Mouse (Mus musculus): ENCODE results near the gene Gm7271. TPM values are rescaled to one million over a fixed set of nuclear protein-coding genes. Genes with fewer than 3 reads are reported as not detected.
A peak's percentile ranks its signal among the peaks of the same experiment; 100 is the strongest.

Gm7271 gene
- total RNA-seq (2017) = not detected in 2 replicates

DNA sequence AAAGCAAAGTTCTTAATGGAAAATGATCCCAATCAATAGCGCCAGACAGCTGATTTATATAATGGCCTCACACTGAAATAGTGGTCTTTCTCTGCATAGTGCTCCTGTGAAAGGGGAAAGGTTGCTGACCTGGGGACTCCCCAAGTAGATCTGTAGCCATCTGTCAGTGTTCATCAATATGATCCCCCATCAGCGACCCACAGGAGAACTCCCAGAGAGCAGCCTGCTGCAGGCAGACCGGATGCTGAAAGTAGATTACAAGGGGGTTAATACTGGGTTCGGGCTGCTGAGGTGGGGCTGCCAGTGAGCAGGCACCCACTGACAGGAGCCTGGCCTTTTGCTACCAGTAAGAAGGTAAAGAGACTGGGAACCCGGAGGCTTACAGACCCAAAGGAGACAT lies at the start of gene Gm7271:
Gene Gm7271, plus strand, starts transcription at position 230 of the 400 bp plus-strand sequence.
- ATAC-seq (replicated peaks in 1 of 2; ENCODE audit: insufficient read depth in 1 of 2, low FRiP score in 2 of 2, low TSS enrichment in 1 of 2, low read depth in 1 of 2, poor library complexity in 2 of 2, severe bottlenecking in 2 of 2) = no peak

DNA sequence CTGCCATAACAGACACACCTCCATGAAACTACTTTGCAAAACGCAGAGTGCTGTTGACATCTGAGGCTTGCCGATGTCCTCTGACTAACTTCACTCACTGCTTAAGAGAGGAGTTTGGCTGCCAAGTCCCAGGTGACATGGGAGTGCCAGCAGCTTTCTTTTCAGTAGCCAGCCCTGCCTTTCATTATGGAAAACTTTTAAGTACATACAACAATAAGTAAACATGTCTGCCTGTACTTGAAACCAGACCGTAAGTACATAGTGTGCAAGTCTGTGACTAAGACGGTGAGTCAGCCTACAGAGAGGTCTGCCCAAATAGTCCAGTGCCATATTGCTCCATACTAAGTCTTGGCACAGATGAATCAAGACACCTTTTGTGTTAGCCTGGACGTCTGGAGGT lies 46.7 kb upstream of the Gm7271 start:
- no peak for ATAC-seq (replicated peaks in 1 of 2; ENCODE audit: insufficient read depth in 1 of 2, low FRiP score in 2 of 2, low TSS enrichment in 1 of 2, low read depth in 1 of 2, poor library complexity in 2 of 2, severe bottlenecking in 2 of 2)

DNA sequence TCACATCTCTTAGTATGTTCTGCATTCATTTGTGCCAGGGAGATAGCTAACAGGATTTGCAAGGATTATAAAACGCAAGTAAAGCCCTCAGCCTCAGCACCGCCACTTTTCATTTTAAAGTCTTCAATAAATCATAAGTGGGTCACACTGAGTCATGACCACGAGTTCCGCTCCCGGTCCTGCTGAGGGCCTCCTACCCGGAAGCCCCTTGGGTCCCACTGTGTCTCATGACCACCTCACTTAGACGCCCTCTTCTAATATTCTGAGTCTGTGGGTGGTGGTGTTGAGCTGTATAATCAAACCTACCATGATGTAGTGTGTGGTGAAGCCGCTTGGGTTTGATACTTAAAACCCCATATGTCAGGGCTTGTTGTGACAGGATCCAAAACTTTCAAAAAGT lies 46.1 kb upstream of the Gm7271 start:
- peak; percentile 42 to 65; a peak in 2 of 4 replicates for ATAC-seq (replicated peaks in 1 of 2; ENCODE audit: insufficient read depth in 1 of 2, low FRiP score in 2 of 2, low TSS enrichment in 1 of 2, low read depth in 1 of 2, poor library complexity in 2 of 2, severe bottlenecking in 2 of 2)

DNA sequence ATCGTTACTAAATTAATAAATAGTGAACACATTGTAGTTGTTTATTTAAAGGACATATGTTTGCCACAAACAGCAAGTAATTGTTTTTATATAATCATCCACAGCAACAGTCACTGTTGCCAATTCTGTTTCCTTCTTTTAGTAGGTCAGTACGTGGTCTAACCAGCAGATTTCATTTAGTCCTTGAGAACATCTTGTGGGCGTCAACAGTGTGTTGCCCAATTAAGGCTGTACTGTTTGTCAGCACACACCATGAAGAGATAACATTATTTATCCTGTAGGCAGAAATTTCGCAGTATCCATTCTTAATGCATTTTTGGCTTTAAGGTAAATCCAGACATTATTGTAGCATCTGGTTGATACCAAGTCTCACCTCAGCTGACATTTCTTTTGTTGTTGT lies 42.4 kb upstream of the Gm7271 start:
- ATAC-seq (replicated peaks in 1 of 2; ENCODE audit: insufficient read depth in 1 of 2, low FRiP score in 2 of 2, low TSS enrichment in 1 of 2, low read depth in 1 of 2, poor library complexity in 2 of 2, severe bottlenecking in 2 of 2) = no peak

DNA sequence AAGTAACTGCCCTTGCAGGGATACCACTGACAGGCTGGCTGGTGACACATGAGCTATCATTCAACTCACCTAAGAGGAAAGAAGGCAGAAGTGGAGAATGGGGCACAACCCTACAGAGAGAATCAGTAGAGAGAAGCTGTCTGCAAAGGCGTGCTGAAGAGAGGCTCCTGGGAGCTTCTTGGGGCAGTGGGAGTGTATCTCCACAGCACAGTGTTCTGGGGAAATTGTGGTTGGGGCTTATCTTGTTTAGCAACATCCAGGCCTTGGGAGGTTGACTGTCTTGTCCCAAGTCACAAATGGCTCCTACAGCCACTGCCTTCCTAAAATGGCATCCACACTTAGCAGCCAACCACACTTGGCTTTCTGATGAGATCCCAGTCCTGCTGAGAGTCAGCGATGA lies 8.9 kb upstream of the Gm7271 start:
- ATAC-seq (replicated peaks in 1 of 2; ENCODE audit: insufficient read depth in 1 of 2, low FRiP score in 2 of 2, low TSS enrichment in 1 of 2, low read depth in 1 of 2, poor library complexity in 2 of 2, severe bottlenecking in 2 of 2) = no peak

DNA sequence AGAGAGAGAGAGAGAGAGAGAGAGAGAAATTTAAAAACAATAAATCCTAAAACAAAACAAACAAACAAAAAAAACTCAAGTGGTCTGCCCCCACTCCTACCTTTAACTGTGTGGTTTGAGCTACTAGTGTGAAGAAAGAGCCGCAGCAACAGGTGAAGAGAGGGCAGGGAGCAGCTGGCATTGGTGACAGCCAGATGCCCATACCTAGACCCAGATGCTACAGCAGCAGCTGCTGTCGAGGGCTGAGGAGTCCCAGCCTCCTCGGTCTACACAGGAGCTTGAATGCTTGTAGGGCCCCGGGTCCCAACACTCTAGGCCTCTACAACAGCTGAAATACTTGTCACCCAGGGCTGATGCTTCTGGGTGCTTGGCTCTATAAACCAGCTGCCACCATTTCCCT lies 7.0 kb upstream of the Gm7271 start:
- ATAC-seq (replicated peaks in 1 of 2; ENCODE audit: insufficient read depth in 1 of 2, low FRiP score in 2 of 2, low TSS enrichment in 1 of 2, low read depth in 1 of 2, poor library complexity in 2 of 2, severe bottlenecking in 2 of 2) = no peak

DNA sequence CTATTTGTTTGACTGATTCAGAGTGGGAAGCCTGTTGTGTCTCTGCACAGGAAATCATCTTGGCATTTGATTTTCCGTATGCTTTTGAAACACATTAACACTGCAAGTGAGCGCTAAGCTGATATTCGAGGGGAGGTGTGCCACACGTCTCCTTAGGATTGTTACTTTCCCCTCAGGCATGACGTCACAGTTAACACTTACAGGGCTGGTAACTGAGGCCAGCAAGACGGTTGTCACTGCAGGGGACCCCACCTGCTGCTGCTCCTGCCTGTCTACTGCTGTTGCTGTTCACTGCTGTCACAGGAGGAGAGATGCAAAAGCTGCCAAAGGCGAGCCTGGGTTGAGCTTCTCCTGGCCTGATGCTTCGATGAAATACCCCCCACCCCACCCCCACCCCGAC lies 6.1 kb upstream of the Gm7271 start:
- ATAC-seq (replicated peaks in 1 of 2; ENCODE audit: insufficient read depth in 1 of 2, low FRiP score in 2 of 2, low TSS enrichment in 1 of 2, low read depth in 1 of 2, poor library complexity in 2 of 2, severe bottlenecking in 2 of 2) = no peak

DNA sequence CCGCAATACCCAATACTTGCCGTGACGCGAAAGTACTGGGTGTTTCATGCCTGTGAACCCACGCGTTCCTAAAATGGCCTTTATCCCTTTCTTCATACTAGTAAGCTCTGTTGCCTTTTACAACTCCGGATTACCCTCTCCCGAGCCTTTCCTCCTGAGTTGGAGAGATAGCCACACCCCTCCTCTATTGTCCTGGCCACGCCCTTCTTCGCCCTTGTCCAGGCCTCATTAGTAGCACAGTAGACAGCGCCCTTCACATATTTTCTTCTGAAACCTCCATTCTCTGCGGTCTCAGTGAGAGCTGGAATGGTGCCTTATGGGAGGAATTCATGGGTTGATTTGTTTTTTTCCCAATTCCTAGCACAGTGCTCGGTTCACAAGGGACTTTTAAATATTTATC lies 11.3 kb downstream of the Gm7271 start:
- no peak for ATAC-seq (replicated peaks in 1 of 2; ENCODE audit: insufficient read depth in 1 of 2, low FRiP score in 2 of 2, low TSS enrichment in 1 of 2, low read depth in 1 of 2, poor library complexity in 2 of 2, severe bottlenecking in 2 of 2)

DNA sequence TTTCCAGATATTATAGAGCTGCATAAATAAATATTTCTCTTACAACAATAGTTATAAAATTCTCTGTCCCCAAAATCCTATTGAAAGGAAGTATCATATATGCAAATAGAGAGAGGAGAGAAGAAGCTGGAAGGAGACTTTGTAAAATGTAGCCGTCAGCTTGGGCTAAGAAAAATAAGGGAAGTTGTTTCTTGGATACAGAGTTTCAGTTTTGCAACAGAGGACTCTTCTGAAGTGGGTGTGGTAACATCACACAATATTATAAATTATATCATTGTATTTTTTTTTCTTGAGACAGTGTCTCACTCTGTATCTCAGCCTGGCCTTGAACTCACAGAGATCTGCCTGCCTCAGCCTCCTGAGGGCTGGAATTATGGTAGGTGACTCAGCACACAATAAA lies 38.6 kb downstream of the Gm7271 start:
- ATAC-seq (replicated peaks in 1 of 2; ENCODE audit: insufficient read depth in 1 of 2, low FRiP score in 2 of 2, low TSS enrichment in 1 of 2, low read depth in 1 of 2, poor library complexity in 2 of 2, severe bottlenecking in 2 of 2) = 0 out of 4 replicates have a peak, but pooled peaks of 1 of the 2 experiments have one; percentile 46

DNA sequence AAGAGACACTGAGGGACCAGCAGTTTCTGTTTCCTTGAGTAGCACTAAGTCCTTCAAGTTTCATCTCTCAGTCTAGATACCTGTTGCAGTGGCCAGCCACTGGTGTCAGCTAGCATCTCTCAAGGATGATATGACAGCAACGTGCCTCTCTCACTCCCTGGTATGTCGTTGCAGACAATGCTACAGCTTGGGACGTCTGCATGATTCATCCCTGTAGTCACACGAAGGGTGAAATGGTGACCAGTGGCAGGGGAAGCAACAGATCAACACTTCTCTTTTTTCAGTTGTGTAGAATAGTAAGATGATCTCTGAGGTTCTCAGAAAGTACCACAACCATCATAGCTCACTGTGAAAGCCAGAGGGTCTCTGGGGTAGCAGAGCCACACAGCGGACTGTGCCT lies 40.8 kb downstream of the Gm7271 start:
- no peak for ATAC-seq (replicated peaks in 1 of 2; ENCODE audit: insufficient read depth in 1 of 2, low FRiP score in 2 of 2, low TSS enrichment in 1 of 2, low read depth in 1 of 2, poor library complexity in 2 of 2, severe bottlenecking in 2 of 2)

DNA sequence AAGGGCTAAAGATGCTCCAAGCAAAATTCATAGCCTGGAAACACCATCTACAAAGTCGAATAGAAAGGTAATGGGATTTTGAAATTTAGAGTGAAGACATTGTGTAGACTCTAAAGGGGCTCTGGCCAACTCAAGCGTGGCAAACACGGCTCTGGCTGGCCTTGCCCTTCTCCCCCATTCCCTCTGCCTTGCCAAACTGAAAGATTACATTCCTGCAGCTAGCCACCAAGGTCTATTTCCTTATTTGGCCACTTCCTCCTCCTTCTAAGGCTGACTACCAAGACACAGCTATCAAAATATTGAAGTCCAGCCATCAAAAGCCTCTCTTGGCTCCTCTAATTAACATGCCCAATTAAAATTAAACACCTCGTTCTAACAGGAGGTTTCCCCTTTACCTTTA lies 41.2 kb downstream of the Gm7271 start:
- no peak for ATAC-seq (replicated peaks in 1 of 2; ENCODE audit: insufficient read depth in 1 of 2, low FRiP score in 2 of 2, low TSS enrichment in 1 of 2, low read depth in 1 of 2, poor library complexity in 2 of 2, severe bottlenecking in 2 of 2)

DNA sequence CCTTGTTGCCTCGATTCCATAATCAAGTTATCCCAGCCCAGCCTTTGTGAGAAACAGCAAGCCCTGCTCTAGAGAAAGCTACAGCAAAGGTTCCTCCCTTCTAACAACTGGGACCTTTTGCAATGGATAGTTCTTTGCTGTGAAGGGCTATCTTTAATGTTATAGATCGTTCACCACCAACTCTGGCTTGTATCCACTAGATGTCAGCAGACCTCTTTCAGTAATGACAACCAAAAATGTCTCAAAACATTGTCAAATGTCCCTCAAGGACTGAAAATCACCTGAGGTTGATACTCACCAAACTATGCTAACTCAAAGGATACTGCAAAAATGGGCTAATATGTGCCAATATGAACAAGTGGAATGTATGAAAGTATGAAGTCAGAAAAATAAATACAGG lies 42.0 kb downstream of the Gm7271 start:
- ATAC-seq (replicated peaks in 1 of 2; ENCODE audit: insufficient read depth in 1 of 2, low FRiP score in 2 of 2, low TSS enrichment in 1 of 2, low read depth in 1 of 2, poor library complexity in 2 of 2, severe bottlenecking in 2 of 2) = no peak

DNA sequence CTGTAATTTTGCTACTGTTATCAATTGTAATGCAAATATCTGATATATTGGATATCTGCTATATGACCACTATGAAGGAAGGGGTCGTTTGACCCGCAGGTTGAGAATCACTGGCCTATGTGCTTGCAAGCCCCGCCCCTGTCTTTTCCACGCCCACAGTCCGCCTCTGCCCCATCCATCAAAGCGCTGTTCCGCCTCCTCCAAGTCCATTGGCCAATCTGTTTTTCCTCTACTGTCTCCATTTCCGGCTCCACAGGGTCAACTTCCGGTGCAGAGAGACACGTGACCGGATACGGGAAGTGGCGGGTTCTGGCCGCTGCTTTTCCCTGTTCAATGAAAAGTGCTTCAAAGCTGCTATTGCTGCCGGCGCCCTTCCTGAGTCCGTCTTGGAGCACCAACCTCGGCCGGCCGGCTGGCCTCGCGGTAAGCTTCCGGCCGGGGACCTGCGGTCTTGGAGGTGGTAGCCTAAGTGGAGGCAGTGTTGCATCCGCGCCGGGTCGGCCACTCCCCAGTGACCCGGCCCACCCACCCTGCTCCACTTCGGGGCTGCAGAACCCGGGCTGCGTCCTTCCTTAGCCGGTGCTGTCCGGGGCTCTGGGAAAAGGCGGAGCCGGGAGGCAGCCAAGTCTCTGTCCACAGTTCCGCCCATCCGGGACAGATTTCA lies 45.3 kb downstream of the Gm7271 start, which contains the start of gene Exoc1:
Gene Exoc1, plus strand, starts transcription at position 272 of the 664 bp plus-strand sequence.
- ATAC-seq (replicated peaks in 1 of 2; ENCODE audit: insufficient read depth in 1 of 2, low FRiP score in 2 of 2, low TSS enrichment in 1 of 2, low read depth in 1 of 2, poor library complexity in 2 of 2, severe bottlenecking in 2 of 2) = peak; percentile 93 to 99

DNA sequence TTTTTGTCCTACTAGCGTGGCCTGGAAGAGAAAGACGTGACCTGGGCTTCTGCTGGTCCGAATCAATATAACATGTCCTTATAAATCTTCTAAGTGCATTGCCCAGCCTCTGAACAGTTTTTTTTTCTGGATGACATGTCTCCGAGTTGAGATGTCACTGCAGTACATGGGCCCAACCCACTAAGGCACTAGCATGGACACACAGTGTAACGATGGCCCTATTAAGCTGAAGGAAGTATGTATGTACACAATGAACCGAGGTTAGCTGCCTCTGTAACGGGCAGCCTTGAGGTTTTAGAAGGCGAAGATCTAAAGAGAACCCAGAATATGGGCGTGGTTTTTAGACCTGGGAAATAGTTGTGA lies 45.8 kb downstream of the Gm7271 start:
- no peak for ATAC-seq (replicated peaks in 1 of 2; ENCODE audit: insufficient read depth in 1 of 2, low FRiP score in 2 of 2, low TSS enrichment in 1 of 2, low read depth in 1 of 2, poor library complexity in 2 of 2, severe bottlenecking in 2 of 2)

DNA sequence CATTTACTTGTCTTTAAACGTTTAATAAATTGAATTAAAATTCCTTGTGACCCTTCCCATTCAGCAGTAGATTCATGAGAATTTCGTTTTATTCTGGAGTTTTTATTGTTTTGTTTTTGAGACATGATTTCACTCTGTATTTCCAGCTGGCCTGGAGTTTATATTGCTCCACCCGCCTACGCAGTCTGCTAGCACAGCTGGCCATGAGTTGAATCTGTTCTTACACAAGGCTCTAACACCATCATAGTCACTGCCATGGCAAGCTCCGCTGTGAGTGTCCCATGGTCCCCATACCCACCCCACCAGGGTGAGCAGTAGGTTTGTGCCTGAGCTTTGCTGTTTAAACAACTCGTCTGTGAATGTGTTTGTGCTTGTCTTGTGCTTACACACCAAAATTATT lies 49.3 kb downstream of the Gm7271 start:
- ATAC-seq (replicated peaks in 1 of 2; ENCODE audit: insufficient read depth in 1 of 2, low FRiP score in 2 of 2, low TSS enrichment in 1 of 2, low read depth in 1 of 2, poor library complexity in 2 of 2, severe bottlenecking in 2 of 2) = no peak

DNA sequence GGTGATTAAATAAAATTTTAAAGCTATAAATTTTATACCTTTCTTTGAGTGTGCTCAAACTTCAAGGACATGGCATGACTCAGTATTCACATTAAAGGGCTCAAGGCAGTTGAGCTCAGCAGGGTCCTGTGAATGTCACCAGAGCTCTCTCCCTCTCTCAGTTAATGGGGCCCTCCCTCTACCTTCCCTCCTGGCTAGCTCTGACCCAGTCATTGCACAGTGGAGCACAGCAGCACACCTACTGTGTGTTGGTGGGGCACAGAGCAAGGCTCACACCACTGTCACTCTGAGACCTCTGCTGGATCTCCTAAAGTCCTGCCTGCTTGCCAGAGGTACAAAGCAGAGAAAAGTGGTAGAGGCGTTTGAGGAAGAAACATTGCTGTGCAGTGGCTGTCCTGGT lies 52.4 kb downstream of the Gm7271 start:
- peak in 1 of 2 experiments; percentile 14; a peak in 1 of 4 replicates for ATAC-seq (replicated peaks in 1 of 2; ENCODE audit: insufficient read depth in 1 of 2, low FRiP score in 2 of 2, low TSS enrichment in 1 of 2, low read depth in 1 of 2, poor library complexity in 2 of 2, severe bottlenecking in 2 of 2)

DNA sequence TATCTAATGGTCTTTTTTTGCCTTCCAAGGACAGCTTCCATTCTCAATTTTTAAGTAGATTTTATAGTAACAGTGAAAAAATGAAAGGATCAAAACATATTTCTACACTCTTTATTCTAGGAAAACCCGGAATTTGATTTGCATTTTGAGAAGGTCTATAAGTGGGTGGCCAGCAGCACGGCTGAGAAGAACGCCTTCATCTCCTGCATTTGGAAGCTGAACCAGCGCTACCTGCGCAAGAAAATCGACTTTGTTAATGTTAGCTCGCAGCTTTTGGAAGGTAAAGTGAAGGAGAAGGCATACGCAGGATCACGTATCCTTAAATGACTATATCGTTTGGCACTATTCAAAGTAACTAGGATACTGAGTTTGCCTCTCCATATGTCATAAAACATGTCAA lies 53.7 kb downstream of the Gm7271 start:
- ATAC-seq (replicated peaks in 1 of 2; ENCODE audit: insufficient read depth in 1 of 2, low FRiP score in 2 of 2, low TSS enrichment in 1 of 2, low read depth in 1 of 2, poor library complexity in 2 of 2, severe bottlenecking in 2 of 2) = no peak

DNA sequence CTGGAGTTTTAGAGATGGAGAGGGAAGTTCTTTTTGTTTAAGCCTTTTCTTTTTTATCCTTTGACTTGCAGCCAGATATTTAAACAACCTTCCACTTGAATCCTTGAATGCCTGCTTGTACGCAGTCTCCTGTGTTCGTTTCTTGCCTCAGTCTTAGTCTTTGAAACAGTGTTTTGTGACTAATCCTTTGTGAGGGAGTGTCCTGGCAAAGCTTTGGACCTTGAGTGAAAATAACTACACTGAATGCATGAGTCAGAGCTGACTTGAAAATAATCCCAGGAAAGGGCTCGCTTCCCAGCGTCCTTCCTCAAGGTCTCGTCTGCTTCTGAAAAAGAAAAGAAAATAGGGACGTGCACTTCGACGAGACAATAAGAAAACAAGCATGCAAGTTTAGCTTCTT lies 56.3 kb downstream of the Gm7271 start:
- ATAC-seq (replicated peaks in 1 of 2; ENCODE audit: insufficient read depth in 1 of 2, low FRiP score in 2 of 2, low TSS enrichment in 1 of 2, low read depth in 1 of 2, poor library complexity in 2 of 2, severe bottlenecking in 2 of 2) = no peak

DNA sequence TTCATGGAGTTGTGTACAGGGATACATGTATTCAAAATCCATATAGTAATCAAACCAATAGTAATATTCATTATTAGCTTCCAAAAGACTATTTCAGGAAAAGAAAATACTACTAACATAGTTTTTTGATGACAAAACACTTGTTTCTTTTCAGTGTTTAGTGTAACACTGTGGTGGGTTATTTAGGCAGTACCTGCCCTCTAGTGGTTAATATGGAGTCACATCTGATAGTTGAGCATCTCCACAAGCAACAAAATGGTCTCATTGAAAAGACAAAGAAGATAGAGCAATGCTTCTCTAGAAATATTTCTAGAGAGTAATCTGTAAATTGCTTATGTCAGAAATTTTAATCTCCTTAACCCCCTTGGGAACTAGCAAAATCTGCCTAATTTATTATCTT lies 57.0 kb downstream of the Gm7271 start:
- no peak for ATAC-seq (replicated peaks in 1 of 2; ENCODE audit: insufficient read depth in 1 of 2, low FRiP score in 2 of 2, low TSS enrichment in 1 of 2, low read depth in 1 of 2, poor library complexity in 2 of 2, severe bottlenecking in 2 of 2)
